Mouse (Mus musculus): ENCODE data around the gene Cldn15. TPM values are rescaled to one million over a fixed set of nuclear protein-coding genes. Genes with fewer than 3 reads are reported as not detected.

Gene Cldn15
- 14.0 TPM for polyA plus RNA-seq (2014; fragmentation: Illumina TruSeq; extraction: RNeasy Lipid Tissue Mini Kit (QIAGEN cat#74804); ENCODE audit: insufficient read depth, low read depth, low replicate concordance)

GRCm38 (mm10) chr5:136966331-136966730, at the start of gene Cldn15:
Gene Cldn15 (plus strand): TSS chr5:136966616.

GRCm38 (mm10) chr5:136953015-136953414, 13.4 kb upstream of the Cldn15 start, which contains the start of gene Fis1:
Gene Fis1 (plus strand): TSS chr5:136953275.

GRCm38 (mm10) chr5:136986695-136987137, 20.3 kb downstream of the Cldn15 start, which contains the start of gene Plod3:
Gene Plod3 (plus strand): TSS chr5:136987019.

GRCm38 (mm10) chr5:136987934-136988271, 21.5 kb downstream of the Cldn15 start, which contains the start of gene Znhit1:
Gene Znhit1 (minus strand): TSS chr5:136988021.

Other genes with a start within 250 kb of the Cldn15 start
- 0.20 TPM for gene Col26a1, start 83.4 kb upstream of the Cldn15 start, polyA plus RNA-seq (2014; fragmentation: Illumina TruSeq; extraction: RNeasy Lipid Tissue Mini Kit (QIAGEN cat#74804); ENCODE audit: insufficient read depth, low read depth, low replicate concordance)
- gene Ift22, start 58.5 kb upstream of the Cldn15 start, polyA plus RNA-seq (2014; fragmentation: Illumina TruSeq; extraction: RNeasy Lipid Tissue Mini Kit (QIAGEN cat#74804); ENCODE audit: insufficient read depth, low read depth, low replicate concordance): 23.9 TPM
- gene Fis1, start 13.3 kb upstream of the Cldn15 start, polyA plus RNA-seq (2014; fragmentation: Illumina TruSeq; extraction: RNeasy Lipid Tissue Mini Kit (QIAGEN cat#74804); ENCODE audit: insufficient read depth, low read depth, low replicate concordance): 304 TPM
- 37.1 TPM for gene Plod3, start 20.4 kb downstream of the Cldn15 start, polyA plus RNA-seq (2014; fragmentation: Illumina TruSeq; extraction: RNeasy Lipid Tissue Mini Kit (QIAGEN cat#74804); ENCODE audit: insufficient read depth, low read depth, low replicate concordance)
- 75.6 TPM for gene Znhit1, start 21.4 kb downstream of the Cldn15 start, polyA plus RNA-seq (2014; fragmentation: Illumina TruSeq; extraction: RNeasy Lipid Tissue Mini Kit (QIAGEN cat#74804); ENCODE audit: insufficient read depth, low read depth, low replicate concordance)
- not detected for gene Vgf, start 59.8 kb downstream of the Cldn15 start, polyA plus RNA-seq (2014; fragmentation: Illumina TruSeq; extraction: RNeasy Lipid Tissue Mini Kit (QIAGEN cat#74804); ENCODE audit: insufficient read depth, low read depth, low replicate concordance)
- 70.5 TPM for gene Ap1s1, start 79.5 kb downstream of the Cldn15 start, polyA plus RNA-seq (2014; fragmentation: Illumina TruSeq; extraction: RNeasy Lipid Tissue Mini Kit (QIAGEN cat#74804); ENCODE audit: insufficient read depth, low read depth, low replicate concordance)
- gene Serpine1, start 105.7 kb downstream of the Cldn15 start, polyA plus RNA-seq (2014; fragmentation: Illumina TruSeq; extraction: RNeasy Lipid Tissue Mini Kit (QIAGEN cat#74804); ENCODE audit: insufficient read depth, low read depth, low replicate concordance): 9.8 TPM
- 10.5 TPM for gene Trim56, start 149.6 kb downstream of the Cldn15 start, polyA plus RNA-seq (2014; fragmentation: Illumina TruSeq; extraction: RNeasy Lipid Tissue Mini Kit (QIAGEN cat#74804); ENCODE audit: insufficient read depth, low read depth, low replicate concordance)
- gene Muc3, start 182.7 kb downstream of the Cldn15 start, polyA plus RNA-seq (2014; fragmentation: Illumina TruSeq; extraction: RNeasy Lipid Tissue Mini Kit (QIAGEN cat#74804); ENCODE audit: insufficient read depth, low read depth, low replicate concordance): not detected
- gene Muc3a, start 245.8 kb downstream of the Cldn15 start, polyA plus RNA-seq (2014; fragmentation: Illumina TruSeq; extraction: RNeasy Lipid Tissue Mini Kit (QIAGEN cat#74804); ENCODE audit: insufficient read depth, low read depth, low replicate concordance): 0.12 TPM

Data from lung, adult 10 weeks (tissue).